8 mouse cellular contexts compared by ENCODE assay signal in genomic region chr10:81059603-81060543, GRCm38 (mm10). TPM values are rescaled to one million over a fixed set of nuclear protein-coding genes. Genes with fewer than 3 reads are reported as not detected.
DNase-seq lines count a peak whose midpoint lies in the region; ATAC-seq lines count a peak whose summit lies in the region.

Gene Sgta (minus strand): TSS chr10:81060181.

- H3K9ac ChIP-seq in forebrain, embryonic 14.5 days (ENCODE audit: low read length): peak within 1 kb of the TSS; percentile 87
- H3K9ac ChIP-seq in neural tube, embryonic 15.5 days (replicated peaks): peak within 1 kb of the TSS; percentile 83

- H3K4me1 ChIP-seq in forebrain, embryonic 14.5 days (ENCODE audit: control insufficient read depth, insufficient read depth, low read length): peaks cover 14% of the 10 kb centered on the region
- H3K4me1 ChIP-seq in neural tube, embryonic 15.5 days: peaks cover 46% of the 10 kb centered on the region

- H3K4me3 ChIP-seq in forebrain, embryonic 14.5 days (ENCODE audit: low read depth, low read length): peak within 1 kb of the TSS; percentile 89
- peak within 1 kb of the TSS; percentile 78 for H3K4me3 ChIP-seq in neural tube, embryonic 15.5 days (replicated peaks)

- intact Hi-C loops in heart, postnatal 14 days (cut with DNase I): no loop called here

- WGBS in forebrain, embryonic 14.5 days: under 1% methylated on average over 48 of the region's 48 CpGs
- under 1% methylated on average over 48 of the region's 48 CpGs for WGBS in neural tube, embryonic 15.5 days

- no peaks in the 10 kb centered on the region for H3K27me3 ChIP-seq in forebrain, embryonic 14.5 days (replicated peaks; ENCODE audit: control insufficient read depth, insufficient read depth, low read length)
- no peaks in the 10 kb centered on the region for H3K27me3 ChIP-seq in neural tube, embryonic 15.5 days (replicated peaks)

- no peak within 1 kb of the TSS; the same call in 1 of the 2 replicates for H3K27ac ChIP-seq in forebrain, embryonic 14.5 days (ENCODE audit: low read depth, low read length)
- peak within 1 kb of the TSS; percentile 66; the same call in 1 of the 2 replicates for H3K27ac ChIP-seq in neural tube, embryonic 15.5 days (replicated peaks)

- peak within 1 kb of the TSS; percentile 97 for H3K4me2 ChIP-seq in forebrain, embryonic 14.5 days (ENCODE audit: low read length)
- peak within 1 kb of the TSS; percentile 95 for H3K4me2 ChIP-seq in neural tube, embryonic 15.5 days

- peak; percentile 96 for ATAC-seq in forebrain, embryonic 14.5 days
- peak; percentile 94 for ATAC-seq in neural tube, embryonic 15.5 days (ENCODE audit: low FRiP score)

- H3K36me3 ChIP-seq in forebrain, embryonic 14.5 days (ENCODE audit: control insufficient read depth, insufficient read depth, low read length): 0 out of 2 replicates have a peak, but pooled peaks cover 7% of the 10 kb centered on the region
- no peaks in the 10 kb centered on the region for H3K36me3 ChIP-seq in neural tube, embryonic 15.5 days

- DNase-seq in ES-CJ7 (ENCODE audit: low read depth, low spot score): peak; percentile 100
- DNase-seq in cerebellum, adult 11 months: peak; percentile 99
- DNase-seq in forebrain, embryonic 14.5 days (ENCODE audit: low spot score): peak; percentile 100
- DNase-seq in heart, postnatal 14 days: peak; percentile 95 to 99
- peak; percentile 100 for DNase-seq in layer of hippocampus, adult 11-12 months (ENCODE audit: low spot score)
- peak; percentile 99 to 100 for DNase-seq in lung, adult 18-20 months
- peak; percentile 99 for DNase-seq in testis, postnatal 14 days (ENCODE audit: low spot score)

- H3K9me3 ChIP-seq in forebrain, embryonic 14.5 days (replicated peaks; ENCODE audit: control insufficient read depth, low read length): no peaks in the 10 kb centered on the region
- no peaks in the 10 kb centered on the region for H3K9me3 ChIP-seq in neural tube, embryonic 15.5 days (replicated peaks)

RNA-seq across cellular contexts. Expression of gene Sgta, which starts in this region (rescaled TPM):
- 304 and 312 TPM in 2 replicates for polyA plus RNA-seq in forebrain, embryonic 14.5 days (2014; fragmentation: Nextera tagmentation; extraction: Ambion mirVana)
- 10 to 100 TPM; 91.5 to 93.3 TPM for total RNA-seq in heart, postnatal 14 days (2021)
- polyA plus RNA-seq in neural tube, embryonic 15.5 days (2015; fragmentation: Nextera tagmentation; extraction: Ambion mirVana): 290 and 298 TPM in 2 replicates
